Mouse (Mus musculus): ENCODE results near the gene Smarcc2. TPM values are rescaled to one million over a fixed set of nuclear protein-coding genes. Genes with fewer than 3 reads are reported as not detected.

Gene Smarcc2
- 34.9 and 40.3 TPM in 2 replicates for polyA plus RNA-seq (2016; fragmentation: Nextera tagmentation; extraction: Ambion mirVana)

GRCm38 (mm10) chr10:128458719-128459408 lies at the start of gene Smarcc2:
TSS of gene Smarcc2 (plus strand) at chr10:128459248.
- H3K27me3 ChIP-seq (replicated peaks), result no peaks in the 10 kb centered on the region
- peak within 1 kb of the TSS; percentile 93 for H3K4me2 ChIP-seq
- peak; percentile 85 for ATAC-seq
- H3K9ac ChIP-seq, result peak within 1 kb of the TSS; percentile 97
- peaks cover 30% of the 10 kb centered on the region for H3K36me3 ChIP-seq
- H3K4me1 ChIP-seq, result peaks cover 26% of the 10 kb centered on the region
- H3K9me3 ChIP-seq (replicated peaks), result no peaks in the 10 kb centered on the region
- peak within 1 kb of the TSS; percentile 97 for H3K4me3 ChIP-seq
- WGBS (ENCODE audit: insufficient replicate concordance), result 2% methylated on average over 81 of the region's 86 CpGs
- H3K27ac ChIP-seq, result peak within 1 kb of the TSS; percentile 97

- Histone ChIP-seq H3K4me1 (peaks cover 57% of the 10 kb centered on the region), H3K4me3 (peak overlapping the region; percentile 98), H3K27ac (peak overlapping the region; percentile 88), H3K4me2 (peak overlapping the region; percentile 97), H3K9ac (peak overlapping the region; percentile 95), H3K36me3 (peaks cover 43% of the 10 kb centered on the region), H3K27me3 (replicated peaks) (no peaks in the 10 kb centered on the region), H3K9me3 (replicated peaks) (no peaks in the 10 kb centered on the region)
- 7% methylated on average over 36 of the region's 36 CpGs for WGBS (ENCODE audit: insufficient replicate concordance)
- peak; percentile 87 for ATAC-seq
Observed at GRCm38 (mm10) chr10:128409692-128410559, 49.1 kb upstream of the Smarcc2 start.

DNA sequence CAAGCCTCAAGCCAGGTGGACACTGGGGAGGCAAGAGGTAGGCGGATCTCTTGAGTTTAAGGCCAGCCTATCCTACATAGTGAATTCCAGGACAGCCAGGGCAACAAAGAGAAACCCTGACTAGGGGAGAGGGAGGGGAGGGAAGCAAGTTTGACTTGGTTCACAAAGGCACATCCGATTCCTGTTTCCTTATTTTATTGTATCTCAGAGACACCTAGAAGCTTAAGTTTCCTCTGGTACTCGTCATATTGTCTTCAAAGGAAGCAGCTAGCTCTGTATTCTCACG lies 48.5 kb upstream of the Smarcc2 start:
- ATAC-seq, result no peak
- Histone ChIP-seq H3K4me3 (peak overlapping the region; percentile 98), H3K36me3 (peaks cover 46% of the 10 kb centered on the region), H3K4me1 (peaks cover 61% of the 10 kb centered on the region), H3K27me3 (replicated peaks) (no peaks in the 10 kb centered on the region), H3K4me2 (peak overlapping the region; percentile 97), H3K9ac (peak overlapping the region; percentile 95), H3K9me3 (replicated peaks) (no peaks in the 10 kb centered on the region), H3K27ac (peak overlapping the region; percentile 88)
- 26% methylated on average over 4 of the region's 4 CpGs for WGBS (ENCODE audit: insufficient replicate concordance)

DNA sequence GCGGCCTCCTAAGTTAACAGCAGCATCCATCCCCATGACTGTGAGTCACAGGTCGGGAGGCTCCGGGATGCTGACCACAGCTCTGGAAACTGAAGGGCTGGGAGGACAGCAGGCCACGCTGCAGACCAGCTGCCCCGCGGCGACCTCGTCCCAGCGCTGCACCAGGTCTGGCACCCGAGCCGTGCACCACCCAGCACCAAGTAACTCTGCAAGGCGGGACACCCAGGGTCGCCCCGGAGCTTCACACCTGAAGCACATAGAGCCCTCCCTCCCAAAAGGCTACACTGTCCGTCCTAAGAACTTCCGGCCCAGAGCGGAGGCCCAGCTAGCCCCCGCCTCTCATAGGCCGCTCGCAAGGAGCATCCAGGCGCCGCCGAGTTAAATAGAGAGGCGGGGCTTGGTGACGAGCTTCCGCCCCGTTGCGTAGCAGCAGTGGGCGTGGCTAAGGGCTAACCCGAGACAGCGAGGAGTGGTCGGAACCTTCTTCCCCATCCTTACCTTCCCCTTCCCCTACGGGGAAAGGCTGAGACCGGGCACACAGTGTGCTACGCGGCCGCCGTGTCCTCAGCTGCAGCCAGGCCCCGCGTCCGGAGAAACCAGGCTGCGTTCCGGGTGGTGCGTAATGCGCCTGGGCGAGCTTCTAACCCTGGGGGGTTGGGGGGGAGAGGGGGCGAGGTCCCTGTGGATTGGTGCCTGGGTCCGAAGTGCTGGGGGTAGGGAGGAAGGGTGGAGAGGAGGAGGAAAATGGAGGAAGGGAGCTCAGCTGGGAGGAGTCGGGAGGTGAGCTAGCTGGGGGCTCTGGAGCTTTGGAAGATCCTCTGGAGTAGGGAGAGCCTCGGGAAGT lies 47.6 kb upstream of the Smarcc2 start, which contains the start of the genes Nabp2 and Rnf41:
Gene Nabp2 (minus strand): TSS at position 282 of the 844 bp plus-strand sequence.
Gene Rnf41 (plus strand): TSS at position 447 of the 844 bp plus-strand sequence.
- H3K27ac ChIP-seq, result peak within 1 kb of the TSS; percentile 88
- no peaks in the 10 kb centered on the region for H3K27me3 ChIP-seq (replicated peaks)
- peak; percentile 85 for ATAC-seq
- peak within 1 kb of the TSS; percentile 95 for H3K9ac ChIP-seq
- H3K4me1 ChIP-seq, result peaks cover 68% of the 10 kb centered on the region
- peak within 1 kb of the TSS; percentile 98 for H3K4me3 ChIP-seq
- under 1% methylated on average over 50 of the region's 50 CpGs for WGBS (ENCODE audit: insufficient replicate concordance)
- peaks cover 46% of the 10 kb centered on the region for H3K36me3 ChIP-seq
- H3K9me3 ChIP-seq (replicated peaks), result no peaks in the 10 kb centered on the region
- H3K4me2 ChIP-seq, result peak within 1 kb of the TSS; percentile 97

DNA sequence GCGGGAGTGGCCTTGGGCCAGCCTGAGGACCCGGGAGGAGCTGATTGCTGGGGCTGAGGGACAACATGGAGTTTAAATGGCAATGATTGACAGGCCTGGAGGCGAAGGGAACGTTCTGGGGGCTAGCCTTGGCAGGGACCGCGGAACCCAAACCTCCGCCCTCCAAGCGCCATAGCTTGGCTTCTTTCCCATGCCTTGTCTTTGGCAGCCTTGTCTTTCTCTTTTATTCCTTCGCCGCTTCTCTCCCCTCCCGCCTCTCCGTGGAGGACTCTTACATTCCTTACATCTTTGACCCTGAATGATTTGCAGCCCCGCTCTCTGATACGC lies 47.0 kb upstream of the Smarcc2 start:
- 3% methylated on average over 14 of the region's 14 CpGs for WGBS (ENCODE audit: insufficient replicate concordance)
- H3K27ac ChIP-seq, result peak overlapping the region; percentile 88
- peak overlapping the region; percentile 98 for H3K4me3 ChIP-seq
- no peaks in the 10 kb centered on the region for H3K9me3 ChIP-seq (replicated peaks)
- H3K4me2 ChIP-seq, result peak overlapping the region; percentile 97
- H3K27me3 ChIP-seq (replicated peaks), result no peaks in the 10 kb centered on the region
- H3K9ac ChIP-seq, result peak overlapping the region; percentile 95
- peaks cover 46% of the 10 kb centered on the region for H3K36me3 ChIP-seq
- peaks cover 68% of the 10 kb centered on the region for H3K4me1 ChIP-seq
- no peak for ATAC-seq

- H3K27me3 ChIP-seq (replicated peaks), result no peaks in the 10 kb centered on the region
- peak overlapping the region; percentile 95 for H3K9ac ChIP-seq
- no peaks in the 10 kb centered on the region for H3K9me3 ChIP-seq (replicated peaks)
- ATAC-seq, result no peak
- peak overlapping the region; percentile 97 for H3K4me2 ChIP-seq
- peak overlapping the region; percentile 98 for H3K4me3 ChIP-seq
- peak overlapping the region; percentile 28; the same call in 1 of the 2 replicates for H3K27ac ChIP-seq
- peaks cover 48% of the 10 kb centered on the region for H3K36me3 ChIP-seq
- 14% methylated on average over 1 of the region's 1 CpGs for WGBS (ENCODE audit: insufficient replicate concordance)
- peaks cover 68% of the 10 kb centered on the region for H3K4me1 ChIP-seq
Observed at GRCm38 (mm10) chr10:128412558-128412957, 46.5 kb upstream of the Smarcc2 start.

DNA sequence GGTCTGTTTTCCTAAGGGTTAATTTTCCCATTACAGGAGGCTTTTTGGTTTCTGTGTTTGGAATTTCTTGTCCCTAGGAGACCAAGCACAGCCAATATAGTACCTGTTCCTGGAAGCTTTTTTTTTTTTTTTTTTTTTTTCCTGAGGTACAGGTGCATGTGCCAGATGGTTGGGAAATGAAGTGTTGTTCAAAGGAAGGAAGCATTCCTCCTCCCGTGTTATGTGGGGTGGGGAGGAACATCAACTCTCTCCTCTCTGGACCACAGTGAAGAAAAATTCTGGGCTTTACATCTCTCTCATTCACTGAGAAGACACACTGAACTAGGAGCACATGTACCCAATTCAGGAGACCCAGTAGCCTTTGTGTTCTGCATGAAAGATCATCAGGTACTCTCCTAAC lies 46.0 kb upstream of the Smarcc2 start:
- peaks cover 49% of the 10 kb centered on the region for H3K36me3 ChIP-seq
- 0 out of 2 replicates have a peak overlapping the region, but pooled peaks have one; percentile 95 for H3K9ac ChIP-seq
- H3K4me3 ChIP-seq, result peak overlapping the region; percentile 98; the same call in 1 of the 2 replicates
- H3K27ac ChIP-seq, result peak overlapping the region; percentile 28; the same call in 1 of the 2 replicates
- no peaks in the 10 kb centered on the region for H3K27me3 ChIP-seq (replicated peaks)
- WGBS (ENCODE audit: insufficient replicate concordance), result 57% methylated on average over 1 of the region's 1 CpGs
- H3K9me3 ChIP-seq (replicated peaks), result no peaks in the 10 kb centered on the region
- H3K4me2 ChIP-seq, result peak overlapping the region; percentile 97
- no peak for ATAC-seq
- peaks cover 63% of the 10 kb centered on the region for H3K4me1 ChIP-seq

GRCm38 (mm10) chr10:128414848-128415247 lies 44.2 kb upstream of the Smarcc2 start:
- H3K4me1 ChIP-seq, result peaks cover 51% of the 10 kb centered on the region
- H3K9me3 ChIP-seq (replicated peaks), result no peaks in the 10 kb centered on the region
- 81% methylated on average over 5 of the region's 5 CpGs for WGBS (ENCODE audit: insufficient replicate concordance)
- no peak for ATAC-seq
- H3K4me3 ChIP-seq, result no peak overlapping the region
- no peak overlapping the region for H3K4me2 ChIP-seq
- H3K27ac ChIP-seq, result no peak overlapping the region
- no peaks in the 10 kb centered on the region for H3K27me3 ChIP-seq (replicated peaks)
- H3K36me3 ChIP-seq, result peaks cover 62% of the 10 kb centered on the region
- no peak overlapping the region for H3K9ac ChIP-seq

GRCm38 (mm10) chr10:128422426-128422825 lies 36.6 kb upstream of the Smarcc2 start:
- H3K4me1 ChIP-seq, result peaks cover 6% of the 10 kb centered on the region
- 66% methylated on average over 5 of the region's 5 CpGs for WGBS (ENCODE audit: insufficient replicate concordance)
- no peak overlapping the region for H3K4me3 ChIP-seq

GRCm38 (mm10) chr10:128424604-128425003 lies 34.4 kb upstream of the Smarcc2 start:
- peak; percentile 51; the same call in 1 of the 2 replicates for ATAC-seq
- H3K36me3 ChIP-seq, result peaks cover 56% of the 10 kb centered on the region
- H3K4me2 ChIP-seq, result peak overlapping the region; percentile 3; the same call in 1 of the 2 replicates
- no peaks in the 10 kb centered on the region for H3K9me3 ChIP-seq (replicated peaks)
- 10% methylated on average over 7 of the region's 7 CpGs for WGBS (ENCODE audit: insufficient replicate concordance)
- H3K4me1 ChIP-seq, result peaks cover 6% of the 10 kb centered on the region
- H3K4me3 ChIP-seq, result no peak overlapping the region
- H3K9ac ChIP-seq, result no peak overlapping the region
- H3K27me3 ChIP-seq (replicated peaks), result no peaks in the 10 kb centered on the region
- peak overlapping the region; percentile 51; the same call in 1 of the 2 replicates for H3K27ac ChIP-seq

More at GRCm38 (mm10) chr10:128422426-128422825, 36.6 kb upstream of the Smarcc2 start:
- no peaks in the 10 kb centered on the region for H3K27me3 ChIP-seq (replicated peaks)
- H3K27ac ChIP-seq, result no peak overlapping the region
- ATAC-seq, result no peak
- H3K4me2 ChIP-seq, result no peak overlapping the region
- H3K9me3 ChIP-seq (replicated peaks), result no peaks in the 10 kb centered on the region
- peaks cover 62% of the 10 kb centered on the region for H3K36me3 ChIP-seq
- H3K9ac ChIP-seq, result no peak overlapping the region

DNA sequence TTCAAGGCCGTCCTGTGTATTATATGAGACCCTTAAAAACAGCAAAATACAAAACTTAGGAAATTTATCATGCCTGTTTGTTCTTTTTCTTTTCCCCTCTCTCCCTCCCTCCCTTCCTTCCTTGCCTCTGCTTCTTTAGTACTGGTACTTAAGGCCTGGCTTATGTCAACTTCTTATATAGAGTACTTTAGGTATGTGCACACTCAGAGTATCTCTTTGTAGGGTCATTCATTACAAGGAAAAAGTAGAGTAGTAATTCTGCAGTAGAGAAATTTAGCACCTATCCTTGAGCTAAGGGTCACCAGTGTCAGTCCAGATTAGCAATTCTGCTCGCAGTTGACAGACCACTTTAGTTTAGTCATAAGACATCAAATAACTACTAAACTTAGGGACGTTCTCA lies 33.8 kb upstream of the Smarcc2 start:
- peaks cover 56% of the 10 kb centered on the region for H3K36me3 ChIP-seq
- WGBS (ENCODE audit: insufficient replicate concordance), result 75% methylated on average over 3 of the region's 3 CpGs
- H3K27ac ChIP-seq, result 0 out of 2 replicates have a peak overlapping the region, but pooled peaks have one; percentile 51
- no peaks in the 10 kb centered on the region for H3K9me3 ChIP-seq (replicated peaks)
- no peak overlapping the region for H3K4me2 ChIP-seq
- no peak overlapping the region for H3K9ac ChIP-seq
- H3K4me3 ChIP-seq, result no peak overlapping the region
- ATAC-seq, result no peak
- peaks cover 6% of the 10 kb centered on the region for H3K4me1 ChIP-seq
- no peaks in the 10 kb centered on the region for H3K27me3 ChIP-seq (replicated peaks)
